Comparison of ENCODE assay signal across 17 mouse cellular contexts in the genomic region with DNA sequence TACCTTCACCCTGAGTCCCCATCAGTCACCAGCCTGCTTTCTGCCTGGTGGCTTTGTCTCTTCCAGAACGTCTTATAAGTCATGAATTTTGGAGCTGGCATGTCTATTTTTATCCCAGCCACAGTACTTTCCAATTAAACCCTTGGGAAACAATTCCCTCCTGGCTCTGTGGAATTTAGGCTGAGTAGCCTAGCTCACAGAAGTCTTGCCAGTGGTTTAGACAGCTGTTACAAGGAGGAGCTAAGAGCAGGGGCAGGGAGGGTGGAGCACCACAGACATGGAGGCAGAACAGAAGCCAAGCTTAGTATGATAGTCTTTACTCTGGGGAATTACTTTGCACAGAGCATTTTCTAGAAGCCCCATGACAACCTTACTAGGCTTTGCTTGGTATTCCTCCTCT. TPM values are rescaled to one million over a fixed set of nuclear protein-coding genes. Genes with fewer than 3 reads are reported as not detected.
DNase-seq lines count a peak whose midpoint lies in the region; ATAC-seq and TF ChIP-seq lines count a peak whose summit lies in the region.
"Had no signal": no experiment of that assay in that cellular context is flagged by ENCODE, and none has a peak within 500 bp of the region (broad histone marks: within the 10 kb centered on the region; RNA-seq: fewer than 3 reads in every experiment).

No protein-coding gene starts in this region.

- DNase-seq in heart, adult 8-10 months (ENCODE audit: low spot score): no peak
- DNase-seq in NIH3T3 (ENCODE audit: low read depth): peak; percentile 80
- DNase-seq in spleen, adult 12 weeks (ENCODE audit: low spot score): no peak
- DNase-seq in layer of hippocampus, adult 2 months (ENCODE audit: low spot score in 2 of 2): no peak
- DNase-seq: cerebellum, adult 2 months; gastrocnemius, postnatal 10 days; kidney, adult 8-10 months; kidney, postnatal 4 days; liver, embryonic 13.5 days; right cerebral cortex, postnatal 4 days; thymus, adult 18-20 months had no signal

- H3K4me1 ChIP-seq in heart, embryonic 14.5 days (ENCODE audit: control insufficient read depth in 2 of 2, insufficient read depth in 2 of 2, low read length in 2 of 2): peaks cover 9 to 20% of the 10 kb centered on the region in 2 experiments
- H3K4me1 ChIP-seq in brown adipose tissue, adult 24 weeks (ENCODE audit: control insufficient read depth, insufficient read depth, insufficient read length, low read length): no peaks in the 10 kb centered on the region
- peaks cover 20% of the 10 kb centered on the region for H3K4me1 ChIP-seq in limb, embryonic 12.5 days (replicated peaks)
- H3K4me1 ChIP-seq: liver, embryonic 13.5 days had no signal

- 11% methylated on average over 1 of the region's 1 CpGs for WGBS in heart, embryonic 14.5 days
- 14% methylated on average over 1 of the region's 1 CpGs for WGBS in limb, embryonic 12.5 days

- no peak for ATAC-seq in heart, embryonic 14.5 days (ENCODE audit: insufficient number of reproducible peaks, insufficient read depth, low FRiP score, low read depth)
- ATAC-seq in limb, embryonic 12.5 days (ENCODE audit: insufficient number of reproducible peaks, insufficient read depth, low FRiP score, low TSS enrichment, low read depth): no peak
- ATAC-seq: midbrain, embryonic 16.5 days had no signal

- no peak overlapping the region for H3K9ac ChIP-seq in heart, embryonic 14.5 days (ENCODE audit: low read length)
- no peak overlapping the region for H3K9ac ChIP-seq in limb, embryonic 12.5 days (replicated peaks)
- H3K9ac ChIP-seq: liver, embryonic 13.5 days had no signal

- H3K36me3 ChIP-seq in heart, embryonic 14.5 days (ENCODE audit: control insufficient read depth, insufficient read depth, low read length): no peaks in the 10 kb centered on the region
- no peaks in the 10 kb centered on the region for H3K36me3 ChIP-seq in limb, embryonic 12.5 days
- H3K36me3 ChIP-seq: hindbrain, embryonic 10.5 days; liver, embryonic 13.5 days had no signal

- peak overlapping the region; percentile 19 to 66 for H3K27ac ChIP-seq in heart, embryonic 14.5 days (replicated peaks in 1 of 2; ENCODE audit: control insufficient read depth in 1 of 2, insufficient read depth in 1 of 2, low read depth in 2 of 2, low read length in 2 of 2)
- peak overlapping the region; percentile 39; the same call in 1 of the 2 replicates for H3K27ac ChIP-seq in brown adipose tissue, adult 24 weeks (replicated peaks; ENCODE audit: low read depth, low read length)
- H3K27ac ChIP-seq in limb, embryonic 12.5 days: 0 out of 2 replicates have a peak overlapping the region, but pooled peaks have one; percentile 17
- no peak overlapping the region for H3K27ac ChIP-seq in layer of hippocampus, adult 2 months
- H3K27ac ChIP-seq: hindbrain, embryonic 10.5 days; liver, embryonic 13.5 days had no signal

- no peak overlapping the region for H3K4me2 ChIP-seq in heart, embryonic 14.5 days (ENCODE audit: low read length)
- no peak overlapping the region for H3K4me2 ChIP-seq in limb, embryonic 12.5 days
- H3K4me2 ChIP-seq: liver, embryonic 13.5 days had no signal

- H3K4me3 ChIP-seq in heart, embryonic 14.5 days (ENCODE audit: control insufficient read depth in 1 of 2, insufficient read depth in 1 of 2, low read depth in 1 of 2, low read length in 2 of 2): no peak overlapping the region
- no peak overlapping the region for H3K4me3 ChIP-seq in brown adipose tissue, adult 24 weeks (ENCODE audit: insufficient read depth, low read depth, low read length)
- no peak overlapping the region for H3K4me3 ChIP-seq in limb, embryonic 12.5 days (replicated peaks)
- no peak overlapping the region for H3K4me3 ChIP-seq in layer of hippocampus, adult 2 months
- H3K4me3 ChIP-seq: erythroblast, embryonic 14.5 days; hindbrain, embryonic 10.5 days; liver, embryonic 13.5 days had no signal

- H3K9me3 ChIP-seq in heart, embryonic 14.5 days (ENCODE audit: control insufficient read depth, low read length): no peaks in the 10 kb centered on the region
- no peaks in the 10 kb centered on the region for H3K9me3 ChIP-seq in limb, embryonic 12.5 days
- H3K9me3 ChIP-seq: hindbrain, embryonic 10.5 days; liver, embryonic 13.5 days had no signal

- no peaks in the 10 kb centered on the region for H3K27me3 ChIP-seq in heart, embryonic 14.5 days (ENCODE audit: control insufficient read depth, insufficient read depth, low read length)
- H3K27me3 ChIP-seq in limb, embryonic 12.5 days: no peaks in the 10 kb centered on the region
- H3K27me3 ChIP-seq: liver, embryonic 13.5 days had no signal

- TF ChIP-seq CTCF in layer of hippocampus, adult 2 months (conservative IDR thresholded peaks at IDR 0.05): no peak

RNA-seq across cellular contexts. Expression of a gene that starts 17.8 kb away (rescaled TPM):
- polyA plus RNA-seq in heart, embryonic 14.5 days (2014; fragmentation: Nextera tagmentation; extraction: Ambion mirVana): 59.6 and 66.0 TPM in 2 replicates
- 10 to 100 TPM; 29.2 to 44.2 (median 39.5) TPM for total RNA-seq in heart, adult 8-10 months (2022)
- polyA plus RNA-seq in brown adipose tissue, adult 24 weeks (2012; ENCODE audit: insufficient read depth, insufficient read length, missing spikeins): 11.4 and 30.1 TPM in 2 replicates
- polyA plus RNA-seq in limb, embryonic 12.5 days (2016; fragmentation: Nextera tagmentation; extraction: Ambion mirVana): 40.4 and 45.8 TPM in 2 replicates
- total RNA-seq in layer of hippocampus, adult 2 months (2021): 10 to 100 TPM; 18.6 to 25.8 TPM
- polyA plus RNA-seq: erythroblast, embryonic 14.5 days had no signal
